Mouse (Mus musculus) heart, postnatal 25 days (tissue): Measurements from ENCODE around the gene Sult6b1. TPM values are rescaled to one million over a fixed set of nuclear protein-coding genes. Genes with fewer than 3 reads are reported as not detected.

Experiments used
- DNase-seq: peaks from one replicate; pipeline ENCODE4 v3.0.0; 2022; ENCODE audit warnings: low spot score
- intact Hi-C: fragments of 180-260 bp; cut with DNase I; formaldehyde crosslinking; loops from one replicate; pipeline ENCODE4 v1.15.1; 2025
- total RNA-seq, 2 experiments: library from RNA; stranded (reverse); gene quantifications; 2 replicates each; pipeline ENCODE4 v1.2.3; 2021

The Sult6b1 gene
- total RNA-seq, 2 experiments from 2014 or later: not detected

DNA sequence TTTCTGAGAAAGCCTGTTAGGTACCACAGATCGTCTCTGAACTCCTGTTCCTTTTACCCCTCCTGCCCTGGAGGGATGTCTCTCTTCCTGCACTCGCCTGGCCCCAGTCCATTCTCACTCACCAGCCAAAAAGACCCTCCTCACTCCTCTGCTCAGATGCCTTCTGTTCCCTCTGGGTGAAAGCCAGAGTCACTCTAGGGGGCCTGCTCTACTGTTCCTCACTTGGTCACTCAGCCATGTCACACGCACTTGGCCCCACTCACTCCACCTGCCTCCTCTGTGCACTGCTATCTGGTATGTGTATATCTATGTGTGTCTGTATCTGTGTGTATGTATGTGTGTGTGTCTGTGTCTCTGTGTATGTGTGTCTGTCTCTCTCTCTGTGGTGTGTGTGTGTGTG, 17.6 kb downstream of the Sult6b1 start:
- no peak for DNase-seq
- intact Hi-C loops: no loop called here

GRCm38 (mm10) chr17:78888554-78888953, 18.2 kb downstream of the Sult6b1 start:
- intact Hi-C loops: no loop called here
- no peak for DNase-seq

GRCm38 (mm10) chr17:78885286-78886065, 21.3 kb downstream of the Sult6b1 start:
- intact Hi-C loops: no loop called here
- no peak for DNase-seq

GRCm38 (mm10) chr17:78883291-78883690, 23.5 kb downstream of the Sult6b1 start:
- intact Hi-C loops: loop anchor here (2.0 kb wide), 1 partner anchor 54 kb away; the partner anchor contains the start of genes Cebpz and Ndufaf7
- DNase-seq: no peak

DNA sequence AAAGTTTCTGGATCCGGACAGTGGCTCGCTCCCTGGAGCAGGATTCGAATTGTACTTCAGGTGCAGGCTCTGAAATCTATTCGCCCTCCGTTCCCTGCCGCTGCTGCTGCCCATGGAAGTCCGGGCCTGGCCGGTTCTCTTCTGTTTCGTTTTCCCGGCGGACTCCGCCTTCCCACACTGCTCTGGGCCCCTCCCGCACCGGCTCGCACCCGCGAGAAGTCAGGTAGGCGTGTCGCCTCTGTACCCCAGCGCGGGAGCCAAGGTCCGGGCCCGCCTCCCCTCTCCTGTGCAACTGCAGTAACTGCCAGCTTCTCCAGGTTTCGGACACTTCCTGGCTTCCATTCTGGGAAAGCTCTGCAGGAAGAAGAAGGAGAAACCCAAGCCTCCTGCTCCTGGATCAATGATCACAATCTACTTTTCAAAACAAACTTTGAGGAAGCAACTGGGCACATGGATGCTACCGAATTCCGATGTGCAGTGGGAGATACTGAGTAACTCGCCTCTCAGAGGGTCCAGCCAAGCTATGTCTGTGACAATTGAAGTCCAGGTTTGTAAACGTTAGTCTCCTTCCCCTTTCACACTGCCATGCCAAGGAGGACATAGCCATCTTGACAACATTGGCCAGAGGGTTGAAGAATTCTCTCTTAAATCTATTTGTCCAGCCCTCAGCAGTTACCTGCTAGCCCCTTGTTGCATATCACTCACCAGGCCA, 24.2 kb downstream of the Sult6b1 start, which contains the start of gene Eif2ak2:
Gene Eif2ak2, minus strand, starts transcription at position 173 of the 712 bp plus-strand sequence.
- peak; percentile 75 for DNase-seq
- intact Hi-C loops: loop anchor here (2.0 kb wide), 1 partner anchor 54 kb away; the partner anchor contains the start of genes Cebpz and Ndufaf7

- DNase-seq: no peak
- intact Hi-C loops: loop anchor here (2.0 kb wide), 1 partner anchor 55 kb away; the partner anchor contains the start of genes Cebpz and Ndufaf7
These were observed 24.9 kb downstream of the Sult6b1 start for GRCm38 (mm10) chr17:78881878-78882304.

GRCm38 (mm10) chr17:78873886-78874285, 32.9 kb downstream of the Sult6b1 start:
- intact Hi-C loops: no loop called here
- DNase-seq: no peak

- intact Hi-C loops: no loop called here
- DNase-seq: no peak
These were observed 50.5 kb downstream of the Sult6b1 start for GRCm38 (mm10) chr17:78856243-78856642.

DNA sequence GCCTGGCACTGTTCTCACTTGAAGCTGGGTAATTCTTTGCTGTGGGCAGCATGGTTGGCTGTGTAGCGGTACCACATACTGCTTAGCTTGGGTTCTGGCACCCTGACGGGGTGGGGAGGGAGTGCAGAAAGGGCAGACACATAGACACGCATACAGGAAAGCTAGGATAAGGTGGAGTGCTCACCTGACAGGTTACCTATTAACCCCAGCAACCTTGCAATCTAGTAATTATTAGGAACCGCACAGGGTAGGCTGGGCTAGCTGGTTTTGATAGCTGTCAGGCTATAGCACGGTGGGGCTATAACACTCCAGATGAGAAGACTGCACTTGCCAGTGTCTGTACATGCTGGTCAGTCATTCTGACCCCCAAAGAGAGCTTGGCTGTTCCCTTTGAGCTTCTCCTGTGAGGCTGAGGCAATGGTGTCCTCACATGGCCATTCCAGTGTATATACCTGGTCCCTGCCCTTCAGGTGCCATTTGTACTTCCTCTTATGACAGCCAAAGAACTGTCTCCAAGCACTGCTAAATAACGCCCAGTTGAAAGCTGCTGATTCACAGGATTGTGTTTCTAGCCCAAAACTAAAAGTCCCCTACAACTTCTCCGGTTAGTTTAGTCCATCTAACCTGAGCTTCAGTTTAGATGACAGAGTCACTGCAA, 64.4 kb downstream of the Sult6b1 start:
- intact Hi-C loops: no loop called here
- DNase-seq: no peak

GRCm38 (mm10) chr17:78836056-78836455, 70.7 kb downstream of the Sult6b1 start:
- intact Hi-C loops: loop anchor here (5.0 kb wide), 3 partner anchors 81 to 101 kb away; partner anchors contain the start of genes Cebpz, Cebpzos, Ndufaf7 and Strn
- DNase-seq: no peak

- DNase-seq: peak; percentile 94
- intact Hi-C loops: loop anchor here (5.0 kb wide), 3 partner anchors 82 to 102 kb away; partner anchors contain the start of genes Cebpz, Cebpzos, Ndufaf7 and Strn
These were observed 71.6 kb downstream of the Sult6b1 start, which contains the start of the genes Heatr5b and Gpatch11 for GRCm38 (mm10) chr17:78834856-78835835. TSS of gene Heatr5b (minus strand) at chr17:78835364. TSS of gene Gpatch11 (plus strand) at chr17:78835567.

Other genes starting within 250 kb of the Sult6b1 start
- 10 to 100 TPM; 23.8 to 25.2 TPM for gene Strn, start 169.8 kb downstream of the Sult6b1 start, total RNA-seq
- 10 to 100 TPM; 38.6 to 43.0 TPM for gene Heatr5b, start 71.6 kb downstream of the Sult6b1 start, total RNA-seq
- gene Gpatch11, start 71.4 kb downstream of the Sult6b1 start, total RNA-seq: 10 to 100 TPM; 29.4 to 32.3 TPM
- gene Eif2ak2, start 24.4 kb downstream of the Sult6b1 start, total RNA-seq: 1 to 10 TPM; 8.5 to 9.7 TPM
- gene Cebpzos, start 9.5 kb upstream of the Sult6b1 start, total RNA-seq: 10 to 100 TPM; 54.9 to 58.6 TPM
- 10 to 100 TPM; 18.9 to 19.2 TPM for gene Cebpz, start 30.1 kb upstream of the Sult6b1 start, total RNA-seq
- 10 to 100 TPM; 47.3 to 48.6 TPM for gene Ndufaf7, start 30.1 kb upstream of the Sult6b1 start, total RNA-seq
- gene Prkd3, start 113.8 kb upstream of the Sult6b1 start, total RNA-seq: 10 to 100 TPM; 16.5 to 19.8 TPM
- gene Qpct, start 144.9 kb upstream of the Sult6b1 start, total RNA-seq: 1 to 10 TPM; 5.9 to 7.2 TPM